Mouse (Mus musculus): Measurements from ENCODE around the gene Mybpc2.

DNA sequence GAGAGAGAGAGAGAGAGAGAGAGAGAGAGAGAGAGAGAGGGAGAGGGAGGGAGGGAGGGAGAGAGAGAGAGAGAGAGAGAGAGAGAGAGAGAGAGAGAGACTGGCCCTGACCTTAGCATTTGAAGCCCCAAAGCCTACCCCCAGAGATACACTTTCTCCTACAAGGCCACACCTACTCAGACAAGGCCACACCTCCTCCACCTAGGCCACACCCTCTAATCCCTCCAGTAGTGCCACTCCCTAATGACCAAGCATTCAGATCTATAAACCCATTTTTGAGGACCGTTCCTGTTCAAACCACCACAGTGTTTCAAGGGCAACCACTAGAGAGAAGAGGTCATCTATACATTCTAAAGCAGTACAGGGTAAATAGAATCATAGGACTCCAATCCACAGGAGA lies 68.2 kb downstream of the Mybpc2 start:
- TF ChIP-seq CTCF (IDR thresholded peaks at IDR 0.05; ENCODE audit: low read depth, low read length) (no peak), POLR2A (IDR thresholded peaks at IDR 0.05; ENCODE audit: borderline replicate concordance, low read depth, low read length) (no peak)
